Mouse (Mus musculus): ENCODE data around the gene Slc24a5. TPM values are rescaled to one million over a fixed set of nuclear protein-coding genes. Genes with fewer than 3 reads are reported as not detected.

The Slc24a5 gene
- polyA plus RNA-seq, 1 experiment = not detected

DNA sequence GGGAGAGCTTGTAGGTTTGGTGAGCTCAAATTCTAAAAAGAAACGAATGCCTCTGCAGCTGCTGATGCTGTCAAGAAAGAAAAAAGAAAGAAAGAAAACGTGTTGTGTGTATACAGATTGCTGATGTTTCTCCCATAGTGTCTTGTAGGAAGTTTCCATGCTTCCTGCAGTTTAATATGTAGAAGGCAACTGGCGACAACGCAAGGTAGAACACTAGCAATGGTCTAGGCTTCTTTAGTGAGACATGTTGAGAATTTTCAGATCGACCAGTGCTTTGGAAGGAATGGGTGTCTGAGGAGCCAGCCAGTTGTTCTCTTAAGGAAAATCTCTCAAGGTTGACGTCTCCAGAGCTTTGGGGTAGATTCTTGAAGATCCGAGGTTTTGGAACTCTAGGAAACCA, 68.9 kb downstream of the Slc24a5 start:
- Histone ChIP-seq H3K27ac (replicated peaks; ENCODE audit: low read depth, low read length) (no peak overlapping the region), H3K4me3 (ENCODE audit: insufficient read depth, low read depth, low read length) (no peak overlapping the region), H3K4me1 (ENCODE audit: control insufficient read depth, insufficient read depth, insufficient read length, low read length) (no peaks in the 10 kb centered on the region; the same call in none of the 2 replicates)

Other genes with a start within 250 kb of the Slc24a5 start
- gene Myef2, start 55.5 kb downstream of the Slc24a5 start, polyA plus RNA-seq (2012; ENCODE audit: insufficient read depth, insufficient read length, missing spikeins) = 7.4 and 8.0 TPM in 2 replicates
- gene Ctxn2, start 68.6 kb downstream of the Slc24a5 start, polyA plus RNA-seq (2012; ENCODE audit: insufficient read depth, insufficient read length, missing spikeins) = not detected in 2 replicates
- not detected in 2 replicates for gene Slc12a1, start 84.4 kb downstream of the Slc24a5 start, polyA plus RNA-seq (2012; ENCODE audit: insufficient read depth, insufficient read length, missing spikeins)
- 23.9 and 24.4 TPM in 2 replicates for gene Dut, start 179.1 kb downstream of the Slc24a5 start, polyA plus RNA-seq (2012; ENCODE audit: insufficient read depth, insufficient read length, missing spikeins)